Mouse (Mus musculus) embryonic stem cell, embryonic (primary cell): ENCODE measurements around the gene Tox4.

ENCODE experiments used
- CTCF ChIA-PET, 4 experiments: fragments of 300-600 bp in 2 of 4; fragments of 350-600 bp in 2 of 4; sonication (Branson Sonifier 250); formaldehyde crosslinking; loops; one replicate each; lab custom pipeline; 2022; ENCODE audit warnings: inconsistent platforms in 2 of 4; lab: Charles Lee
- POLR2A ChIA-PET, 4 experiments: fragments of 300-600 bp in 2 of 4; fragments of 350-600 bp in 2 of 4; sonication (Branson Sonifier 250); formaldehyde crosslinking; loops; one replicate each; lab custom pipeline; 2022; ENCODE audit warnings: antibody characterized with exemption in 4 of 4, inconsistent platforms in 1 of 4; lab: Charles Lee

Gene Tox4

DNA sequence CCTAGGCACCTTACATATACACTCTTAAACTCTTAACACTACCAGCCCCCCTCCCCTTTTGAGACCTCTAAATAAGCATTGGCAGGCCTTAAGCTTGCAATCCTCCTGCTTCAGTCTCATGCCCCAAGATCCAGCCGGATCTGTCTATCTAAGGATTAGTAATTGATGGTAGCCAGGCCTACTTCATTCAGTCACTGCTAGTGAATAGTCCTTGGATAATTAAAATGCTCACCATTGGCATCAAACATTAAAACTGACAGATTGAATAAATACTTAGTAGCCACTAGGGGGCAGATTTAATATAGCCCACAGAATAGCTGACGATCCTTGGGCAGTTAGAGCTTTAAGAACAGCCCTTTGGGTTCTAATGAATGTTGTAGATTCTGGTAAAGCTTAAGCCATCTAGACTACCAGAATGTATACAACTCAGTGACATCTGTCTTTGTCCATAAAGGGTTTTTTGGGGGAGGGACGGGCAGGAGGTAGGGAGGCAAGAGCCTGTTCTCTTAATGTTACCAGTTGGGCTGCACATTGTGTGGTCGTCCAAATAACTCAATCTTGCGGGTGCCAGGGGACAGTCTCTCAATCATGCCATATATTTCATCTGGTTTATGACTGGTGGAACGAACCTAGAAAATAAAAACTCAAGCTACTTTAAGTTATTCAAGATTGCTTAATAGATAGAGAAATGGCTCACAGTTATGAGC lies 16.8 kb downstream of the Tox4 start:
- ChIA-PET POLR2A (interaction anchor here (0.6 to 3.8 kb wide), 31 partner anchors 9 to 273 kb away, joined by 3 to 26 read pairs (median 4); partner anchors contain the start of genes Mettl3 (in 3 of the 4), Rab2b (in 3 of the 4), Supt16 (in 3 of the 4) and Tox4 (in 3 of the 4)), CTCF (interaction anchor here (0.5 to 4.6 kb wide), 34 partner anchors 9 to 287 kb away, joined by 3 to 30 read pairs (median 4); partner anchors contain the start of genes Rab2b (in 4 of the 4), Tox4 (in 4 of the 4), Mettl3 (in 3 of the 4) and Chd8 (in 2 of the 4))

DNA sequence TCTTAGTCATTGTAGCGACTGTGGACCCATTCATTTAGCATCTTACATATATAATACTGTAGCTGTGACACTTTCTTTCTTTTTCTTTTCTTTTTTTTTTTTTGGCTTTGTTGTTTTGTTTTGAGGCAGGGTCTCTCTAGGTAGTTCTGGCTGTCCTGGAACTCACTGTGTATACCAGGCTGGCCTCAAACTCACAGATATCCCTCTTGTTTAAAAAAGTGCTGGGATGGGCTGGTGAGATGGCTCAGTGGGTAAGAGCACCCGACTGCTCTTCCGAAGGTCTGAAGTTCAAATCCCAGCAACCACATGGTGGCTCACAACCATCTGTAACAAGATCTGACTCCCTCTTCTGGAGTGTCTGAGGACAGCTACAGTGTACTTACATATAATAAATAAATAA lies 24.6 kb downstream of the Tox4 start:
- CTCF ChIA-PET: interaction anchor here in 2 of 4 experiments (0.7 to 2.6 kb wide), 4 partner anchors 8 to 46 kb away, joined by 3 to 16 read pairs (median 6); partner anchors contain the start of genes Chd8 (in 1 of the 2), Rab2b (in 1 of the 2) and Tox4 (in 1 of the 2)

DNA sequence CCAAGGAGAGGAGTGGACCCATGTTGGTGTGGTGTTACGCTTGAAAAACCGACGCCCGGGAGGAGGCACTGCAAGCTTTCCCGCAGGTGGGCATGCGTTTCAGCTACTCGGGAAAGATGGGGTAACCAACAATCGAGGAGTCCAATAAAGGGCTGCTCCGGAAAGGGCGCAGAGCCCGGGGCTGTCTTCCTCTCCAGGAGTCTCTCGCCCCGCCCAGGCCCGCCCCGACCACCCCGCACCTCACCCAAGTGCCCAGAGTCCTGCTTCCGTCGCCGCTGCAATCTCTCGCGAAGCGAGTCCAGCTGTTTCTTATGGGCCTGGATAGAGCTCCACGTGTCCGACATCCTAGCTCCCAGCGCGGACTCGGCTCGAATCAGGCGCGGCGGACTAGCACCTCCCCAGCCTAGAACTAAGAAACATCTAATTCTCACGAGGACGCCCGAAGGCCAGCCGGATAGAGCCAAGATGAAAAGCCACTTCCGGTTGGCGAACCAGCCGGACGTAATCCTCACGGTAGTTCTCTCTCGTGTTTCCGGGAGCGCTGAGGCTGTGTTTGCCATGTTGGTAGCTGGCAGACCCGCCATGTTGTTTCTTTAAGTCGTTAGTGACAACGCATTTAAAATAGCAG lies 25.8 kb downstream of the Tox4 start, which contains the start of gene Mettl3:
TSS of gene Mettl3 (minus strand) at position 485 of the 628 bp plus-strand sequence.
- CTCF ChIA-PET: interaction anchor here in 3 of 4 experiments (0.7 to 2.6 kb wide), 10 partner anchors 9 to 183 kb away, joined by 3 to 18 read pairs (median 6); partner anchors contain the start of genes Rab2b (in 2 of the 3) and Tox4 (in 2 of the 3)
- POLR2A ChIA-PET: interaction anchor here (0.5 to 5.0 kb wide), 68 partner anchors 8 to 392 kb away, joined by 3 to 74 read pairs (median 4); partner anchors contain the start of genes Chd8 (in 3 of the 4), Rab2b (in 3 of the 4), Tox4 (in 3 of the 4) and Hnrnpc (in 2 of the 4)

More for the DNA sequence above, 24.6 kb downstream of the Tox4 start:
- POLR2A ChIA-PET: interaction anchor here in 3 of 4 experiments (0.6 to 5.0 kb wide), 27 partner anchors 10 to 419 kb away, joined by 3 to 74 read pairs (median 8); partner anchors contain the start of genes Hnrnpc (in 3 of the 3), Rab2b (in 3 of the 3), Tox4 (in 2 of the 3) and Mettl17 (in 1 of the 3)

DNA sequence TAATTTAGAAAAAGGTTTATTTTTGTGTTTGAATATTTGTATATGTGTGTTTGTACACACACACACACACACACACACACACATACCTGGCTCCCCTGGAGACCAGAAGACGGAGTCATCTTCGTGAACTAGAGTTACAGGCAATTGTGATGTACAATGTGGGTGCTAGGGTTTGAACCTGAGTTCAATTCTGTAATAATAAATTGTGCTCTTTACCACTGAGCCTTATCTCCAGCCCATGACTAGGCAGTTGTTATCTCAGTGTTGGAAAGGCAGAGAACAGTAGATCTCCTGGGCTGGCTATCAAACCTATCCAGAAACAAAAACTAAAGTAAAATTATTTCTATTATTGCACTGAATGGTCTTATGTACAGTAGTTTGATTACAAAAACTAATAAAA lies 27.2 kb downstream of the Tox4 start:
- ChIA-PET POLR2A (interaction anchor here in 3 of 4 experiments (0.6 to 4.7 kb wide), 18 partner anchors 9 to 286 kb away, joined by 3 to 74 read pairs (median 7); partner anchors contain the start of genes Chd8 (in 1 of the 3), Rab2b (in 1 of the 3), Sall2 (in 1 of the 3) and Supt16 (in 1 of the 3)), CTCF (interaction anchor here in 3 of 4 experiments (0.5 to 2.6 kb wide), 5 partner anchors 10 to 200 kb away, joined by 3 to 9 read pairs (median 4); no protein-coding TSS in a partner anchor)

DNA sequence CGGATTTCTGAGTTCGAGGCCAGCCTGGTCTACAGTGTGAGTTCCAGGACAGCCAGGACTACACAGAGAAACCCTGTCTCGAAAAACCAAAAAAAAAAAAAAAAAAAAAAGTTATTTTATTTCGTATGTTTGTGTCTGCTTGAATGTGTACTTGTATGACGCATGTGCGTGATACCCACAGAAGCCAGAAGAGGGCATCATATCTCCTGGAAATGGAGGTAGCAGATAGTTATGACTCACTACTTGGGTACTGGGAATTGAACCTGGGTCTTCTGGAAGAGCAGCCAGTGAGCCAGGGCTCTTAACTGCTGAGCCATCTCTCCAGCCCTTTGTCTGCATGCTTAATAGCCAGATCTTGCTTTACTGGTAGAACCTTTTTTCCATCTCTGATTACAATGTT lies 31.4 kb downstream of the Tox4 start:
- POLR2A ChIA-PET: interaction anchor here in 3 of 4 experiments (0.6 to 0.8 kb wide), 3 partner anchors 69 to 191 kb away, joined by 3 to 5 read pairs (median 4); partner anchors contain the start of gene Olfr1512 (in 1 of the 3)

DNA sequence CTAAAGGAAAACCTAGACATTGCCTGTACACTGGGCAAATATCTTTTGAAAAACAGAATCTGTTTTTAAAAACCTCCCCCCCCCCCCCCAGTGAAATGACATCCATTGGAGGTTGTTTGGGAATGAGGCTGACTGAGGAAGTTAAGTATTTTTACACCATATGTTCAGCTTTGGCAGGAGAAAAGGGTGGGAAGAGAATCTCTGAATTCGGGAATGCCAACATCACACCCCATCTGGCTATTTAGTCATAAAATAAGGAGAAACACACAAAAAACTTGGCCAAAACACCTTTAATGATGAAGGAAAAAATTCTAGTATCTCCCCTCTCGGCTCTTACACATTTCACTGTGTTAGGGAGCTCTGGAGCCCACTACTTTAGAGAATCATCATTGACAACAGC lies 32.0 kb downstream of the Tox4 start:
- POLR2A ChIA-PET: interaction anchor here in 2 of 4 experiments (0.9 to 2.3 kb wide), 5 partner anchors 10 to 207 kb away, joined by 3 to 6 read pairs (median 5); partner anchors contain the start of genes Hnrnpc (in 1 of the 2), Rab2b (in 1 of the 2) and Tox4 (in 1 of the 2)
- CTCF ChIA-PET: interaction anchor here in 1 of 4 experiments (0.6 to 0.8 kb wide), 2 partner anchors 28 to 31 kb away, joined by 3 to 5 read pairs; no protein-coding TSS in a partner anchor

More for the DNA sequence above, 31.4 kb downstream of the Tox4 start:
- CTCF ChIA-PET: interaction anchor here in 3 of 4 experiments (0.7 to 1.1 kb wide), 5 partner anchors 29 to 447 kb away, joined by 3 to 9 read pairs (median 4); no protein-coding TSS in a partner anchor

DNA sequence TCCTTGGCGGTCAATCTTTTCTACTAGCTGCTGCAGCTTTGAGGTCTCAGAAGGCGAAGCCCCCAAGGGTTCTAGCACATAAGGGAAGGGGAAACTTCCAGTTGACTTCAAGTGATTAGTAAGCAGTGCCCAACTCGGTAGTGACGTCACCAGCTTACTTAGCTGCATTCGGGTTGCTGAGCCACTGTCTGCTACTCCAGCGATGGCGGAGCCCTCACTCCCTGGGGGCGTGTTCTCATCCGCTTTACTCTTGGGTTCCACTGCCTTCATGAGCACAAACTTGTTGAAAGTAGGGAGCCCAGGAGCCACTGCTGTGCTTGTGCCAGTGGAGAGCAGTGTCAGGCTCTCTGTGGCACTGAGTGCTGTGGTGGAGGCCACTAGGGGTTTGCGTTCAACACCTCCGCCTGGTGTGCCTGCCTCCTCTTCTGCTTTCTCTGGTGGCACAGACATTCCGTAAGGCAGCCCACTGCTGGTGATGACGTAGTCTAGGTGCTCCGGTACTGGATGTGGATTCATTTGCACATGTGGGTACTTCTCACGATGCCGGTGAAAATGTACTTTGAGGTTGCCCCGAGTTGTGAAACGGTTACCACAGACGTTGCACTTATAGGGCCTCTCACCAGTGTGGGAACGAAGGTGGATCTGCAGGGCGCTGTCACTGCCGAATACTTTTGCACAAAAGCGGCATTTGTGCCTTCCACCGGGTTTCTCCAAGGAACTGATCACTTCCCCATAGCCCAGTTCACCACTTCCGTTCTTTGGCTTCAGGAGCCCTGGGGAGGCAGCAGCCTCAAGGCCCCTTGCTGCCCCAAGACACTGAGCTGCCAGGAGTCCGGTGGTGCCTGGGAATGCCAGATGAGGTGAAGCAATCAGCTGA lies 35.2 kb downstream of the Tox4 start:
- POLR2A ChIA-PET: interaction anchor here (0.6 to 6.4 kb wide), 41 partner anchors 9 to 407 kb away, joined by 3 to 74 read pairs (median 4); partner anchors contain the start of genes Hnrnpc (in 3 of the 4), Mettl3 (in 3 of the 4), Chd8 (in 2 of the 4) and Tox4 (in 2 of the 4)
- CTCF ChIA-PET: interaction anchor here (0.6 to 2.1 kb wide), 10 partner anchors 18 to 195 kb away, joined by 3 to 9 read pairs (median 4); partner anchors contain the start of genes Rab2b (in 3 of the 4) and Tox4 (in 2 of the 4)

DNA sequence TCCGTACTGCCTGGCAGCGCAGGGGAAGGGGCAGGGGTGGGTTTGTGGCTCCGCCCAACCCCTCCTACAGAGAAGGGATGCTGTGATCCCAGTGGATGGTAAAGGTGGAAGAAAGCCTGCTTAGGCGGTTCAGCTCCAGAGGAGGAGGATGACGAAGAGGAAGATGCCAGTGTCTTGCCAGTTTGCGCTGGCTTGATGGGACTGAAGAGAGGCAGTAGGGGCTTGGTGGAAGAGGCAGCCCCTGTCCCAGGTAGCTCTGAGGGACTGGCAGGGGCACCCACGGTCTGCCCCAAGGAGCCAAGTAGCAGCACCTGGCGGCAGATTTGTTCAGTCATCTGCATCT lies 35.8 kb downstream of the Tox4 start:
- ChIA-PET POLR2A (interaction anchor here (0.6 to 6.4 kb wide), 13 partner anchors 10 to 407 kb away, joined by 3 to 74 read pairs (median 4); partner anchors contain the start of genes Mettl3 (in 3 of the 4), Chd8 (in 1 of the 4), Hnrnpc (in 1 of the 4) and Tox4 (in 1 of the 4)), CTCF (no interaction called here)

DNA sequence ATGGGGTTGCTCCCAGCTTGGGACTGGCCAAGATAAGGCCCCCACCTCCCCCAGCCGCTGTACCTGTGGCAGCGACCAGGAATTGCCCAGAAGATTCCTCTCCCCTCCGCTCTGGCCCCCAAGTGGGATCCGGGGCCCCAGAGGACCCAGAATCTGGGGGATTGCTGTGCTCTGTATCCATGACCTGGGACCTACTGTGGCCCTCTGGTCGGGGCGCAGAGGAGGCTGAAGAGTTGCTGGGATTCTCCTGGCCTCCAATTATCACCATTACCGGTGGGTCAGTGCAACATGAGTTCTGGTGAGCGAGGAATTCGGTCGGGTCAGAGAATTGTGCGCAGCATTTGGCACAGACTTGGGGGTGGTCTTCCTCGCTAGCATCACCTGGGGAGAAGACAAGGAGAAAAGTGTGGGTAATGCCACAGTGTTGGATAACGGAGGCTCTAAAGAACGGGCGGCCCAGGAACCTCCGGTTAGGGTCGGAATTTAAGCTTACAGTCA lies 36.4 kb downstream of the Tox4 start:
- ChIA-PET POLR2A (interaction anchor here in 3 of 4 experiments (0.6 to 6.4 kb wide), 23 partner anchors 10 to 305 kb away, joined by 3 to 74 read pairs (median 7); partner anchors contain the start of genes Mettl3 (in 3 of the 3), Rab2b (in 2 of the 3), Tox4 (in 2 of the 3) and Chd8 (in 1 of the 3)), CTCF (interaction anchor here (1.0 to 2.1 kb wide), 7 partner anchors 19 to 526 kb away, joined by 3 to 12 read pairs (median 4); partner anchors contain the start of genes Hnrnpc (in 1 of the 4), Rab2b (in 1 of the 4) and Tox4 (in 1 of the 4))

DNA sequence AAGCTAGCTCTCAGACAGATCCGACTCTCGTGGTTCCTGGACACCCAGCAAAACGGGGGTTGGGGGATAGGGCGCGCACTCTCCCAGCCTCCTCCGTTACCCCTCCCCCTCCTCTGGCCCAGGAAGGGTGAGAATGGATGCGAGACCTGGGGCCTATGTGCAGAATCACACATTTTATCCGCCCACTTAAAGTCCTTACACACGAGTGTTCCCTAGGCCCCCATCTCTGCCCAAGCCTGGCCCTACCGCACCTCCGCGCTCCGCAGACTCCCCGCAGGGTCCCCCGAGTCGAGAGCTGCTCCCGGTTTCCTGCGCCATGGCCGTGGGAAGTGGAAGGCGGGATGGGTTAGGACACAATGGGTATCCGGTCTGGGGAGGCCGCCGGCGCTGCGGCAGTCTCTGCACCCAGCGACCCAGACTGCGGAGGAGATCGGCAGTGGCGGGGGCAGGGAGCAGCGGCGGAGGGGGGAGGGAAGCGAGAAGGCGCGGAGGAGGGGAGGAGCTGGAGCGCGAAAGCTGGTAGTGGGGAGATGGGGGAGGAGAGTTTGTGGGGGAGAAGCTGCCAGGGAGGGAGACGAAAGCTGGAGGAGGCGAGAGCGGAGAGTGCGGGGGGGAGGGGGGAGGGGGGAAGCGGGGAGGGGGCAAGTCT lies 37.0 kb downstream of the Tox4 start:
- ChIA-PET POLR2A (interaction anchor here in 3 of 4 experiments (0.5 to 6.4 kb wide), 46 partner anchors 10 to 432 kb away, joined by 3 to 74 read pairs (median 4); partner anchors contain the start of genes Mettl3 (in 3 of the 3), Rab2b (in 3 of the 3), Tox4 (in 3 of the 3) and Chd8 (in 2 of the 3)), CTCF (interaction anchor here (0.5 to 2.1 kb wide), 23 partner anchors 10 to 527 kb away, joined by 3 to 12 read pairs (median 4); partner anchors contain the start of genes Rab2b (in 3 of the 4), Sall2 (in 2 of the 4), Tox4 (in 2 of the 4) and Hnrnpc (in 1 of the 4))

DNA sequence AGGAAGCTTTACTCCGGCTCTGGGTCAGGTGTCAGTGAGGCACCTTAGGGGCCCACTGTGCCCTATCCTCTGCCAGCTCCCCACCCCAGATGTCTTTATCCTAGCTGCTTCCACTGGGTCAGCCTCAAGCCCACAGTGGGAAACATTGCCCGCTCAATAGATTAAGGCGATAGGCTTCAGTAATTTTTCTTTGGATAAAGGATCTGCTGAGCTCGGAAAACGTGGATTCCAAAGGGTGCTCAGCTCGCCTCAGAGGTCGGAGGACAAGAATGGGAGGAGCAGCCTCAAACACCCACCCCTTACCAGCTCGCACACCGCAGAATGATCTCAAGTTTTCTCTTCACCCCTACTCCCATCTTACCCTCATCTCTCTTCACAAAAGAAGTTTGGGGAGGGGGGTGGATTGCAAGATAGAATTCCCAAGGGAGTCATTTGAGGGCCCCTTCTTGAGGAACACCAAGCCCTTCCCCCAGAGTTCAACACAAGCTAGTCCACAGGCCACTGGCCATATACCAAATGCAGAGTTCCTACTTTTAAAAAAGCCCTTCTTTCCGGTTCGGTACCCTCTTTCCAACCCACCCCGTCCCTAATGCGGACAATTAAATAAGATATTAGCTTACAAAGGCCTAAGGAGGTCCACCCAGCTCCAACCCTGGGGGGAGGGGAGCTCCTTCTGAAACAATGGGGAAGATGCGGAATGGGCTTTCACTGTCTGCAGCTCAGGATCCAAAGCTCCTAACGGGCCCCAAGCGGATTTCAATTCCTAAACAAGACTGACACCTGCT lies 37.7 kb downstream of the Tox4 start:
- POLR2A ChIA-PET: interaction anchor here in 3 of 4 experiments (0.5 to 6.4 kb wide), 45 partner anchors 9 to 433 kb away, joined by 3 to 74 read pairs (median 5); partner anchors contain the start of genes Hnrnpc (in 3 of the 3), Mettl3 (in 3 of the 3), Rab2b (in 3 of the 3) and Tox4 (in 3 of the 3)
- CTCF ChIA-PET: interaction anchor here (0.5 to 2.1 kb wide), 28 partner anchors 9 to 527 kb away, joined by 3 to 12 read pairs (median 4); partner anchors contain the start of genes Rab2b (in 3 of the 4), Sall2 (in 2 of the 4), Tox4 (in 2 of the 4) and Hnrnpc (in 1 of the 4)

DNA sequence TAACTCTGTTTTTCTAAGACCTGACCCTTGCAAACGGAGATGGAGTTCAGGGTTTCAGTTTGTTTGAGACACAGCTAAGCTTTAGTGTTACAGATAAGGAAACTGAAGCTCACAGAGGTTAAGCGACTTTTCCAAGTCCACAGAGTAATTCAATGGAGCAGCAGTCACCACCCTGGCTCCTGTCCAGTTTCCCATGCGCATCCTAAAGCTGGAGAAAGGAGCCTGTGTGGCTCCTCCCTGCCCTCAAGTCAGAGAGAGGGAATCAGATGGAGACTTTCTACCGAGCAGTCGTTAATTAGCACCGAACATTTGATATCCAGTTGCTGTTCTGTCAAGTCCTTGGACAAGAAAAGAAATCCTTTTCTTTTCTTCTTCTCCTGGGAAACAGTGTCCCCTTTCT lies 40.4 kb downstream of the Tox4 start:
- POLR2A ChIA-PET: interaction anchor here in 3 of 4 experiments (0.6 to 6.4 kb wide), 5 partner anchors 15 to 427 kb away, joined by 3 to 61 read pairs (median 4); partner anchors contain the start of genes Chd8 (in 1 of the 3), Hnrnpc (in 1 of the 3) and Mettl3 (in 1 of the 3)
- CTCF ChIA-PET: interaction anchor here in 3 of 4 experiments (0.7 to 1.2 kb wide), 4 partner anchors 13 to 205 kb away, joined by 3 to 6 read pairs (median 4); no protein-coding TSS in a partner anchor

DNA sequence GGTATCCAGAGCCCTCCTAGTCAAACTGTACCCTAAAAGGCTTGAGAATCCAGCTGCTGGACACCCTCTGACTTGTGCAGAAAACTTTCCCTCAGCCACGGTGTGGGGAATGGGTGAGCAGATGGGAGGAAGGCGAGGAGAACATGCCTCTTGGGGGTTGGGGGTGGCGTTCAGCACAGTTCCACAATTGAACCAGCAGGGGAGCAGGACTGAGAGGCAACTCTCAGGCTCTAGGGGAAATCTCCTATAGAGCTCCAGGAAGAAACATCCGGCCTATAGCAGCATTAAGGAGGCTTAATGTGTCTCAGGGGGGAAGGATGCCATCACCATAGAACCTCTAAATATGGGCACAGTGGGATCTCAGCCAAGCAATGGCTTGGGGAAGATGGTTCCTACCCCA lies 46.9 kb downstream of the Tox4 start:
- POLR2A ChIA-PET: interaction anchor here (0.6 to 2.5 kb wide), 5 partner anchors 9 to 303 kb away, joined by 3 to 9 read pairs (median 6); no protein-coding TSS in a partner anchor

More for the DNA sequence above, 46.9 kb downstream of the Tox4 start:
- CTCF ChIA-PET: interaction anchor here (0.5 to 1.1 kb wide), 8 partner anchors 9 to 443 kb away, joined by 3 to 5 read pairs (median 3); no protein-coding TSS in a partner anchor
